Mouse (Mus musculus): ENCODE results near the gene Tlr8. TPM values are rescaled to one million over a fixed set of nuclear protein-coding genes. Genes with fewer than 3 reads are reported as not detected.
"Not testable (repeated sequence)": the region's sequence is repeated elsewhere in the genome, so short reads cannot be mapped to it uniquely, and the experiment has no call there.

The Tlr8 gene
- polyA plus RNA-seq (2012; rRNA removed) = 0.08 and 0.24 TPM in 2 replicates

DNA sequence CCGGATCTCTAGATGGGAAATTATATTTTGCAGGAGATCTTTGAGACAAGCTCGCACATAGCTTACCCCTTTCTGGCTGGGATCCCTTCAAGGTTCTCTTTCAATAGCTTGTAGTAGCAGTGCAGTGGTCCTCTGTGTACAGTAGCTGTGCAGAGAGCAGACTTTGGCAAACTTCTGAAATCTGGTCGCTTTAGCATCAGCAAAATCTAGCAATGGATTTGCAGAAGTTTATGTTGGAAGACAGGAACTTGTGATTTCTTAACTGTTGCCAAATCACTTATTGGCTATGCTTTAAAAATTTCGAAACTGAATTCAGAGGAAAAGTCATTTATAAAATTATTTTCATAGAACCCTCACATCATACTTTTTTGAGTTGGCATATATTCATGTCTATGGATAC lies at the start of gene Tlr8:
Gene Tlr8, minus strand, starts transcription at position 244 of the 400 bp plus-strand sequence.
- DNase-seq (ENCODE audit: extremely low spot score in 1 of 2, low spot score in 1 of 2) = no peak

GRCm38 (mm10) chrX:167302061-167302460 lies 37.9 kb upstream of the Tlr8 start:
- not testable (repeated sequence) for DNase-seq (ENCODE audit: extremely low spot score in 1 of 2, low spot score in 1 of 2)

- peak; percentile 13 to 78 for DNase-seq (ENCODE audit: extremely low spot score in 1 of 2, low spot score in 1 of 2)
These were observed 12.8 kb upstream of the Tlr8 start for GRCm38 (mm10) chrX:167276953-167277352.

DNA sequence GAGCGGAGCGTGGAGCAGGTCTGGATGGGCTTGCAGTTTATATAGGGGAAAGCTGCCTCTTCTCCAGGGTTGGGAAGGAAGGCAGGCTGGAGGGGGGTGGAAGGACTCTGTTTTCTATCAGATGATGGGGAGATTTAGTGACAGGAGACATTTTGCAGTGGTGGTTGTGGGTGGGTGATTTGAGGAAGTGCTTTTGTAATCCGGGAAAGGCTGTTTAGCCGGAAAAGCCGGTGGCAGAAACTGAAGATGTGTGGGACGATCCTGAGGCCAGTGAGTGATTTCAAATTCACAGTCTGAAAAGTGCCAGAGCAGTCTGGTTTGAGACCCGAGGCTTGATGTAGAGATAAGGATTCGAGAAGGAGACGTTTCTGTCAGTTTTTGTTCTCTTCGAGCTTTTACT lies 12.4 kb upstream of the Tlr8 start:
- DNase-seq (ENCODE audit: extremely low spot score in 1 of 2, low spot score in 1 of 2) = peak in 1 of 2 experiments; percentile 2

- no peak for DNase-seq (ENCODE audit: extremely low spot score in 1 of 2, low spot score in 1 of 2)
These were observed 599 bp downstream of the Tlr8 start for GRCm38 (mm10) chrX:167263530-167263929.

- DNase-seq (ENCODE audit: extremely low spot score in 1 of 2, low spot score in 1 of 2) = no peak
These were observed 22.4 kb downstream of the Tlr8 start for GRCm38 (mm10) chrX:167241736-167242135.

GRCm38 (mm10) chrX:167239293-167239921 lies 24.7 kb downstream of the Tlr8 start:
- no peak for DNase-seq (ENCODE audit: extremely low spot score in 1 of 2, low spot score in 1 of 2)

- DNase-seq (ENCODE audit: extremely low spot score in 1 of 2, low spot score in 1 of 2) = peak in 1 of 2 experiments; percentile 87
These were observed 30.9 kb downstream of the Tlr8 start for GRCm38 (mm10) chrX:167233104-167233687.

- DNase-seq (ENCODE audit: extremely low spot score in 1 of 2, low spot score in 1 of 2) = no peak
These were observed 33.0 kb downstream of the Tlr8 start for GRCm38 (mm10) chrX:167231150-167231549.

DNA sequence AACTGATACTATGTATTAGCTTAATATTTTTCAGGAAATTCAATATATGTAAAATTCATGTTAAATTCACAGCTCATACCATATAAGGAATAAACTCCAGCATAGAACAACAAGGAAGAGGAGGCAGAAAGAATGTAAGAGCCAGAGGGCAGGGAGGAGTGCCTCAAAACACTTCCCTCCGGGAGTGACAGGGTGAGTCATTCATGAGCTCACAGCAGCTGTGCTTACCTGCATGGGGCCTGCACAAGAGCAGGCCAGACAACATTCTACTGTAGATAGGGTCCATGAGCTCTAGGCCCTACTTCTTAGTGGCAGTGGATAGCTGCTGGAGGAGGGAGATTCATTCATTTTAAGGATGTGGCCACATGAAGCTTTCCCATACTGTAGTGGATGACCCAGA lies 34.3 kb downstream of the Tlr8 start:
- no peak for DNase-seq (ENCODE audit: extremely low spot score in 1 of 2, low spot score in 1 of 2)

GRCm38 (mm10) chrX:167229206-167229605 lies 34.9 kb downstream of the Tlr8 start:
- DNase-seq (ENCODE audit: extremely low spot score in 1 of 2, low spot score in 1 of 2) = peak in 1 of 2 experiments; percentile 63

- no peak for DNase-seq (ENCODE audit: extremely low spot score in 1 of 2, low spot score in 1 of 2)
These were observed 36.4 kb downstream of the Tlr8 start for GRCm38 (mm10) chrX:167227756-167228155.

DNA sequence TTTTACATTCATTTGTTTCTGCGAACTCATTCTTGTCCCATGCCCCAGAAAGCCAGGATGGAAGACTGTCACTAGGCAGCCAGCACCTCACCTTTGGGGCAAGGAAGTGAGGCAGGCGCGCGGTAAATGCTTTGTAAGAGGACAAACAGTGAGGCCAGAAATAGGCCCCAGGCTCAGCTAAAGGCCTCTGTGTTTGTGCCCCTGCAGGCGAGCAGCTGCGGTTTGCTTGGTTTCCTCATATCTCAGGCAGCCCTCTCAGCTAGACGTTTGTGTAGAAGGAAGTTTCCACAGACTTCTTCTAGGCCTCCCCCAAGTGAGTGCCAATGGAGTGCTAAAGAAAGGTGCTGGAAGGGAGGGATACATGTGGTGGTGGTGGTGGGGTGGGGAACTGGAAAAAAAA lies 37.0 kb downstream of the Tlr8 start:
- no peak for DNase-seq (ENCODE audit: extremely low spot score in 1 of 2, low spot score in 1 of 2)

DNA sequence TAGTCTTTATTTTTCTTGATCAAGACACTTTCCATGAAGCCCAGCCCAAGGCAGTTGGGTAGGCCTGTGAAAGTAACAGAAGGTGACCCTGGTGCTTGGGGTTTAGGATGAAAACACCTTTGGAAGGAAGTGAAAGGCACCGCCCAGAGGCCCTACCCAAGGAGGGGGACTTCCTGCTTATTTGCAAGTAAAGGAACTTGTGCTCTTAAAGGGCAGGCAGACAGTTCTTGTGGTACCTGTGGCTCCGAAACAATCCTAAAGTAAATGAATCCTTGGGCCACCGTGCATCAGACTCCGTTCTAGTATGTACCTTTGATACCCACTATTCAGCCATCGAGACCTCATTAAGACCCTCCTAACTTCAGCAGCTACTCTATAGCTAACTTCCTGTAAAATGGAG lies 37.6 kb downstream of the Tlr8 start:
- no peak for DNase-seq (ENCODE audit: extremely low spot score in 1 of 2, low spot score in 1 of 2)

DNA sequence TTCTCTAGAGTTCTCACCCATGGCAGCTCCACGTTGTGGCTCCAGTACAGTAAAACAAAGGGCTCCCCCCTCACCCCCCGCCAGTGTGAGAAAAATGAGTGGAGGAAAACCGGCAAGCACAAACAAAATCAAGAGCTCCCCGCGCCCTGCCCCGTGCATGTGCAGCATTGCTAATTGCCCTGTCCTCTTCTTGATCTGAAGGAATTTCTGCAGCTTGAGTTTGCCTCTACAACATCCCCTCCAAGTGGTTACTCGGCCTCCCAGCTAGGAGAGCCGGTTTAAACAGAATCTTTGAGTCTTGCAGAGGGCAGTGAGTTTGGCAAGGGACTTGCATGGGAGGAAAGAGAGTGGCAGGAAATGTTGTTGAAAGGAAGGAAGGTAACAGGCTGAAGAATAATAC lies 51.4 kb downstream of the Tlr8 start:
- DNase-seq (ENCODE audit: extremely low spot score in 1 of 2, low spot score in 1 of 2) = peak in 1 of 2 experiments; percentile 47

- no peak for DNase-seq (ENCODE audit: extremely low spot score in 1 of 2, low spot score in 1 of 2)
These were observed 52.1 kb downstream of the Tlr8 start for GRCm38 (mm10) chrX:167211871-167212555.

DNA sequence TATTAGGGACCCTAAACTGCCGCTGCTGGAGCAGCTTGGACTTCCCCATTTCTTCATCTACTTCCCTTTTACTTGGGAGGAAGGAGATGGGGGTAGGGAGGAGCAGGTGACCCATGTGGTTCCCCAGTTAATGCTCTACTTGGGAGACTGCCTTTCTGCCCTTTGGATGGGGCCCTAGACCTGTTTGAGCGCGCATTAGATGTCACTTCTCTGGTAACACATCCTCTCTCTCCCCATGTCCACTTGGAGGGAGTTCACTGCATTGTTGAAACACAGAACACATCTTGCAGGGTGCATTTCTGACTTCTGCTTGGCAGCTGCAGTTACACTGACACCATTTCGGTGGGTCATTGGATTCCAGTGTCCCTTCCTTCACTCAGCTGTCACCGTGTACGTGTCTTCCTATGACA lies 53.8 kb downstream of the Tlr8 start:
- DNase-seq (ENCODE audit: extremely low spot score in 1 of 2, low spot score in 1 of 2) = no peak

- no peak for DNase-seq (ENCODE audit: extremely low spot score in 1 of 2, low spot score in 1 of 2)
These were observed 54.3 kb downstream of the Tlr8 start for GRCm38 (mm10) chrX:167209828-167210227.

DNA sequence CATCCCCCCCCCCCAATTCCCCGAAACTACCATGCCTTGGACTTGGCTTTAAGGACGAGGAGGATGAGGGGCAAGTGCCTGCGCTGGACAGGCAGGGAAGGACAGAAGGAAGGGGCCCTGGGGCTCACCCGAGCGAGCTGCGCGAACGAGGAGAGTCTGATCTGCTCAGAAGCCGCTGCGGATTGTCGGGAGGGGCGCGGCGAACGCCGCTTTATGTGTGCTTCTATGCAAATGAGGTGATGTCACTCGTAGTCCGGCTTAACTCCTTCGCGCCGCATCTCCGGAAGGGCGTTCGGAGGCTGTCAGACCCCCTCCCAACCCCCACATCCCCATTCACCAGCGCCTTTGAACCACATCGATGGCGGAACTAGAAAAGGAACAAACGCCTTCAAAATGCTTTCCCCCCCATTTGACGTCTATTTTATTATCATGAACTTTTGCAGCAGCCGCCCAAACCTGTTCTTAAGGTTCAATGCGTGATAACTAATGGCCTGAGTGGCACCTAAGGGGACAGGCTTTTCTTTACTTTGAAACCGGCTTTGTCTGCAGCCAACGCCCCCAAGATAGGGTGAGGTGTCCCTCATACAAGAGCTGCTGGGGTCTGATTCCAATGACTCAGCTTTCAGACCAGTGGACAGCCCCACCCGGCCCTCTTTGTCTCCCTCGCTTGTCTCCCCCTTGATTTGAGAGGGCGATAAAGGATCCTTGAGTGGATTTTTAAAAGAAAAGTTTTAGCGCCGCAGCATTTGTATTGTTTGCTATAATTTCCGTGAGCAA lies 55.0 kb downstream of the Tlr8 start, which contains the start of gene Tmsb4x:
Gene Tmsb4x, minus strand, starts transcription at position 338 of the 777 bp plus-strand sequence.
- peak; percentile 59 to 83 for DNase-seq (ENCODE audit: extremely low spot score in 1 of 2, low spot score in 1 of 2)

DNA sequence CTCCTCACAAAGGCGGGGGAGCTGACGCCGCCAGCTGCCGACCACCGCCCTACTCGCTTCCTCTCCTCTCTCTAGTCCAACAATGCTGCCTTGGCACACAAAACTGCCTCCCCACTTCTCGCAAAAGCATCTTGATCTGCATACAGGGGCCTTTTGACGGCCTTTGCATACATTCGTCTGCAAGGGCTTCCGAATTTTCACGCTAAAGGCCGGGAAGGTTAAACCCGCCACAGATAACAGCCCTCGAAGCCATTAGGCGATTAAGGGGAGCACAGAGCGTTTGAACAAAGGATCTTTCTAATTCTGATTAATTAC lies 55.7 kb downstream of the Tlr8 start:
- DNase-seq (ENCODE audit: extremely low spot score in 1 of 2, low spot score in 1 of 2) = peak in 1 of 2 experiments; percentile 31

All from frontal cortex, adult 2 months (tissue).